Mouse (Mus musculus): ENCODE measurements around the gene Impg1. TPM values are rescaled to one million over a fixed set of nuclear protein-coding genes. Genes with fewer than 3 reads are reported as not detected.

The Impg1 gene
- polyA plus RNA-seq, 2 experiments from 2014 or later, result 0.22 to 0.32 TPM

DNA sequence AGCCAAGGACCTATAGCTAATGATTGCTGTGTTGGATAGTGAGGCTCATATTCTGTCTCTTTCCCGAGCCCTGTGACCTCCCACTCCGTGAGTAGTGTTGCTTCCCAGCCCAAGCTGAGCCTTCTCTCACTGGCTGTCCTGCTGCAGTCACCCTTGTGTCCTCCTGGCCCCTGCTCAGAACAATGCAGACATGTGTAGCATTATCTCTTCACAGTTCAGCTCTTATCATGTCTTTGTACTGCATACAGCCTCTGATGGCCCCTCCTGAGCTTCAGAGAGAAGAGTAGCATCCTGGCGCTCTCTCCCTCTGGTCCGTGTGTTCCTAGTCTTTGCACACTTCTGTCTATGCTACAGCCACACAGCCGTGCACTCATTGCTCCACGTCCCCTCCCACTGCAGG, 187.5 kb downstream of the Impg1 start:
- no peak for ATAC-seq

DNA sequence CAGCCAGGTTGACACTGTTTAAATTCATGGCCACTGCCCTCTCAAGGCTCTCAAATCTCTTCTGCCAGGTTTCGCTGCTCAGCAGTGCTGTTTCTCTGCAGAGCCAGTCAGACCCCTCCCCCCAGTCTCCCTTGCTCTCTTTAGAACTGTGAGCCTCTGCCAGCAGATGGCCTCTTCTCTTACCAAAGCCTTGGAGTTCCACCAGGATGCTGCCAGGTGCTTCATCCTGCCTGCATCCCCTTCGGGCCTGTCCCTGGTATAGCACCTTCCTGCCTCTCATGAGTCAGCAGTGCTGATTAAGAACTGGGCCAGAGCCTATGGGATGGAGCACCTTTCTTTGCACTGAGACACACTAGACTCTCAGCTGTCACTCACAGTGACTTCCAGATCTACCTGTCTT, 188.1 kb downstream of the Impg1 start:
- ATAC-seq, result no peak

DNA sequence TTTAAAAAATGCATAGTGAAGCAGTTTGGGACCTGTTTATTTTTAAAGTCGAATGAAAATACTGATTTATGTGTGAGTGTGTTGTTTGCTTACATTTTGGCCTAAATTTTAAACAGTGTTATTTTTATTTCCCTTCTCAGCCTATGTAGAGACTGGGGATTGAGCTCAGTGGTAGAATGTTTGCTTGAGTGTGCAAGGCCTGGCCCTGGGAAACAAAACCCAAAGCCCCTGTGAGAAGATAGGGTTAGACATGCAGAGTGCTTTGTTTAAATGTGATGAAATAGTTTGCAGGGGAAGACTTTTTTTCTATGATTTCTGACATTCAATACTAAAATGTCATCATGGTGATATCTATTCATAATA, 189.5 kb downstream of the Impg1 start:
- ATAC-seq, result no peak

DNA sequence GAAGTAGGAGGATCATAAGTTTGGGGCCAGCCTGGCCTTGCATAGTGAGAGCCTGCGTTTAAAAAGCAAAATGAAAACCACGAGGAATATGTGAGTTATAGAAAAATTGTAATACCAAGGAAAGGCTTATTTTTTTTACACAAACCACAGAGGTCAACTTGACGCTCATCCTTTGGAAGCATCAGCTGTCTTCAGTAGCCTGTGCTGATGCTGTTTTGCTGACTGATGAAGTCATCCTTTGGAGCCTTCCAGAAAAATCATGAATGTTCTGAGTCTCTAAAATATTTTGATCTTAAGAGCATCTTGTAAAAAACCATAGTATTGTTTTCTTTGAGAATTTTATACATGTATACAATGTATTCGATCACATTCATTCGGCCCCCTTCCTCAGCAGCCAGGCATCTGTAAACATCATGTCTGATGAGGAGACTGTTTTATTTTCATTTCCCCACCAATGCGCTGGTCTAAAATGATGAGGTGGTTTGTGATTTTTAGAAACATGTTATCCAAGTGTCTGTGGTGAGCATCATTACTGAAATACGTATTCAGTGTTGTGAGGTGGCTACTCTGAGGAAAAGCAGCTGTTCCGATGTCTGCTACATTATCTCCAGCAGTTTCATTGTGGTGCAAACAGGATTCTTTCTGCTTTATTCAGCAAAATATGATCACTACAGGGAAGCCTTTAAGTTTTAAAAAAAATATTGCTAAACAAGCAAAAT, 190.1 kb downstream of the Impg1 start:
- no peak for ATAC-seq

DNA sequence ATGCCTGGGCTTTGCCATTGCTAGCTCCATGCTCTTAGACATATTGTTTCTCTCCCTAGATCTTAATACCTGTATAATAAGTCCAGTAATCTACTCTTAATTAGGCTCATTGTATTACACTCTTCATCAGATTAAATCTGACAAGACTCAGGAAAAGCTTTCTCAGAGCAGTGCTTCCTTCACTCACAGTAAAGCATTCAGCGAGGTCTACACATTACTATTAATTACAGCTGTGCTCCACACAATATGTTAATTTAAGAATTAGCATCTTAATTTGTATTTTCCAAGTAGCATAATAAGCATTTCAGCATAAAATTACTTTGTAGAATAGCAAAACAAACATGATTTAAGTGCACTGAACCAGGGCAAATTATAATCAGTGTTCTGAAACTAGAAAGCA, 192.3 kb downstream of the Impg1 start:
- no peak for ATAC-seq

DNA sequence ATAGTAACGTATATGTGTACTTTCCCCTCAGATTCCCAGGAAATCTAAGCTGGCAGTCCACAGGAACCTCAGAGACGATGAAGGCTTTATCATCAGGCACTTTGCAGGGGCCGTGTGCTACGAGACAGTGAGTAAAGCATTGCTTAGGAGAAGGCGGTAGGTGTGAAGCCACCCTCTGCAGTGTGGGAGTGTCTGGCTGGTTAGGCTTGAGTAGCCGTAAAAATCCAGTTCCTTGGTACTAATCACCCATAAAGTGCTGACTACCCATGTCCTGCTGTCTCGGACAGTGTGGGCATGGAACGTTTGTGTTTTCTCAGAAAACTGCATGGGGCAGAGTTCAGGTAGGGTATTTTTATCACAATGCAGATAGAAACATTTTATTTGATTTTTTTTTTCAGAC, 195.7 kb downstream of the Impg1 start:
- no peak for ATAC-seq

DNA sequence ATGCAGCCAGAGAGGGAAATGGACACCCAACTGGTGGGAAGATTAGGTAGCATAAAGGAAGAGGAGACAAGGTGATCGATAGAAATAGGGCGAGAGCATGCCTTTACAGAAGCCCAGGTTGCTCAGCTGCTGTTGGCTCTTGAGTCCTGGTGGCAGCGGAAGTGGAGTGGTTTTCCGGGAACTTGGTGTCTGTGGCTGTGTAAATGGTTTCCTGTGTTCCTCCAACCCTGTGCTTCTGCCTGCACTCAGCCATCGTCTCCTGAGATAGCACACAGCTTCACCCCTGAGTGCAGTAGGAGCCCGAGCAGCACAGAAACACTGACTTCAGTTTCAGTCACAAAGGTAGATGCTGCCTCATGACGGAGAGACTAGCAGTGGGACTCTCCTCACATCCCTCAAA, 198.8 kb downstream of the Impg1 start:
- ATAC-seq, result peak; percentile 90

DNA sequence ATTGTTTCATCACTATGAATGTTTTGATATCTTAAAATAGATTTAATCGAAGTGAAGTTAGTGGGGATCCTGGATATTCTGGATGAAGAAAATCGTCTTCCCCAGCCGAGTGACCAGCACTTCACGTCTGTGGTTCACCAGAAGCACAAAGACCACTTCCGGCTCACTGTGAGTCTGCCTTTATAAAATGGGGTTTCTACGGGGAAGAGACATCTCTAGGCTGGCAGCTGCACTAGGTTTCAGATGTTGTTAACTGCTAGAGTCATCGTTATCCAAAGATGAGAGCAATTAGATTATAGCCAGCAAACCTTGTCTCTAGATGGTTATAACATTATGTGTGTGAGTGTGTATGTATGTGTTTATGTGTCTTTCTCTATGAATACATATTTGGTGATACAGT, 199.2 kb downstream of the Impg1 start:
- peak; percentile 50 for ATAC-seq

Measured in activated CD4-positive, CD25-positive, alpha-beta regulatory T cell, adult 4 months (primary cell).